Mouse (Mus musculus) MEL (cell line): ENCODE results near the gene Abcc1. TPM values are rescaled to one million over a fixed set of nuclear protein-coding genes. Genes with fewer than 3 reads are reported as not detected.

Source experiments
- DNase-seq: peaks from one replicate; pipeline ENCODE4 v3.0.0; 2011; ENCODE audit warnings: low read depth, low spot score
- H3K27ac ChIP-seq: 2 replicates; pipeline ENCODE4 v1.5.1; 2012; ENCODE audit warnings: low read depth, mild to moderate bottlenecking, control low read depth, low read length, moderate library complexity; ENCODE audit not compliant: control insufficient read depth
- H3K27me3 ChIP-seq, 2 experiments: fragments of 150-350 bp in 1 of 2; sonication (generic) in 1 of 2; 2 replicates each; pipeline ENCODE4 v1.6.1; 2012; ENCODE audit warnings: low read length in 2 of 2, mild to moderate bottlenecking in 2 of 2, improper control_type of control experiment in 1 of 2, moderate library complexity in 1 of 2; ENCODE audit not compliant: insufficient read depth in 2 of 2, control insufficient read depth in 1 of 2
- H3K36me3 ChIP-seq, 2 experiments: 2 replicates each; pipeline ENCODE4 v1.6.1; 2012 to 2014; ENCODE audit warnings: low read length in 2 of 2, improper control_type of control experiment in 1 of 2, inconsistent platforms in 1 of 2, mild to moderate bottlenecking in 1 of 2; ENCODE audit not compliant: insufficient read depth in 2 of 2, control insufficient read depth in 1 of 2
- H3K4me1 ChIP-seq, 2 experiments: fragments of 150-350 bp in 1 of 2; sonication (generic) in 1 of 2; 2 replicates each; pipeline ENCODE4 v1.6.1; 2012; ENCODE audit warnings: low read length in 2 of 2, improper control_type of control experiment in 1 of 2, mild to moderate bottlenecking in 1 of 2; ENCODE audit not compliant: insufficient read depth in 2 of 2, control insufficient read depth in 1 of 2
- H3K4me3 ChIP-seq, 2 experiments: fragments of 150-350 bp in 1 of 2; sonication (generic) in 1 of 2; 2 replicates each; pipeline ENCODE4 v1.5.1; 2012; ENCODE audit warnings: low read depth in 2 of 2, low read length in 2 of 2, mild to moderate bottlenecking in 2 of 2, moderate library complexity in 2 of 2, control low read depth in 1 of 2, improper control_type of control experiment in 1 of 2; ENCODE audit not compliant: control insufficient read depth in 1 of 2, insufficient read depth in 1 of 2
- H3K79me2 ChIP-seq: 2 replicates; pipeline ENCODE4 v1.6.1; 2012; ENCODE audit warnings: mild to moderate bottlenecking, low read length, moderate library complexity; ENCODE audit not compliant: control insufficient read depth, poor library complexity, insufficient read depth
- H3K9ac ChIP-seq: 2 replicates; pipeline ENCODE4 v1.6.1; 2012; ENCODE audit warnings: low read depth, mild to moderate bottlenecking, control low read depth, low read length, moderate library complexity; ENCODE audit not compliant: control insufficient read depth, poor library complexity, severe bottlenecking
- H3K9me3 ChIP-seq: fragments of 150-350 bp; sonication (generic); replicated peaks from 2 replicates; pipeline ENCODE4 v1.6.1; 2012; ENCODE audit warnings: mild to moderate bottlenecking, low read length, improper control_type of control experiment, moderate library complexity; ENCODE audit not compliant: insufficient read depth
- BHLHE40 ChIP-seq: IDR thresholded peaks from 2 replicates; pipeline ENCODE4 v1.6.1; 2012; ENCODE audit warnings: low read depth, mild to moderate bottlenecking, inconsistent platforms, low read length, improper control_type of control experiment, borderline replicate concordance
- CHD2 ChIP-seq: IDR thresholded peaks from 2 replicates; pipeline ENCODE4 v1.6.1; 2011; ENCODE audit warnings: low read length, improper control_type of control experiment
- CTCF ChIP-seq, 3 experiments: IDR thresholded peaks in 2 of 3; conservative IDR thresholded peaks in 1 of 3; 2 replicates each; pipeline ENCODE4 v1.5.1; 2011 to 2012; ENCODE audit warnings: low read length in 3 of 3, low read depth in 2 of 3, mild to moderate bottlenecking in 2 of 3, improper control_type of control experiment in 1 of 3, inconsistent platforms in 1 of 3, mixed read lengths in 1 of 3, moderate library complexity in 1 of 3; ENCODE audit not compliant: control insufficient read depth in 1 of 3, insufficient read depth in 1 of 3, poor library complexity in 1 of 3, severe bottlenecking in 1 of 3
- EP300 ChIP-seq, 2 experiments: IDR thresholded peaks; 2 replicates each; pipeline ENCODE4 v1.6.1; 2011; ENCODE audit warnings: improper control_type of control experiment in 2 of 2, low read length in 2 of 2, low read depth in 1 of 2, mild to moderate bottlenecking in 1 of 2
- ETS1 ChIP-seq: IDR thresholded peaks from 2 replicates; pipeline ENCODE4 v1.6.1; 2012; ENCODE audit warnings: low read depth, mild to moderate bottlenecking, inconsistent platforms, low read length, improper control_type of control experiment, moderate library complexity
- GABPA ChIP-seq: IDR thresholded peaks from 2 replicates; pipeline ENCODE4 v1.6.1; 2012; ENCODE audit warnings: low read depth, mild to moderate bottlenecking, inconsistent platforms, low read length, improper control_type of control experiment, moderate library complexity
- GATA1 ChIP-seq: IDR thresholded peaks from 2 replicates; pipeline ENCODE4 v1.6.1; 2011; ENCODE audit warnings: low read depth, low read length, improper control_type of control experiment
- JUND ChIP-seq: IDR thresholded peaks from 2 replicates; pipeline ENCODE4 v1.6.1; 2011; ENCODE audit warnings: low read depth, mild to moderate bottlenecking, improper control_type of control experiment, low read length
- MAFK ChIP-seq: IDR thresholded peaks from 2 replicates; pipeline ENCODE4 v1.6.1; 2011; ENCODE audit warnings: low read depth, mild to moderate bottlenecking, low read length, improper control_type of control experiment, borderline replicate concordance
- MAX ChIP-seq: IDR thresholded peaks from 2 replicates; pipeline ENCODE4 v1.6.1; 2011; ENCODE audit warnings: low read length, improper control_type of control experiment
- MEF2A ChIP-seq: IDR thresholded peaks from 2 replicates; pipeline ENCODE4 v1.6.1; 2014; ENCODE audit warnings: low read depth, mild to moderate bottlenecking, inconsistent platforms, low read length, improper control_type of control experiment; ENCODE audit not compliant: poor library complexity, insufficient replicate concordance, severe bottlenecking; ENCODE audit errors: extremely low read depth
- MXI1 ChIP-seq: IDR thresholded peaks from 2 replicates; pipeline ENCODE4 v1.6.1; 2011; ENCODE audit warnings: mild to moderate bottlenecking, low read depth, low read length, improper control_type of control experiment
- MYB ChIP-seq: IDR thresholded peaks from 2 replicates; pipeline ENCODE4 v1.6.1; 2011; ENCODE audit warnings: mild to moderate bottlenecking, low read depth, low read length, improper control_type of control experiment
- NELFE ChIP-seq: IDR thresholded peaks from 2 replicates; pipeline ENCODE4 v1.6.1; 2011; ENCODE audit warnings: low read depth, low read length, improper control_type of control experiment
- NRF1 ChIP-seq: IDR thresholded peaks from 2 replicates; pipeline ENCODE4 v1.6.1; 2014; ENCODE audit warnings: low read depth, mild to moderate bottlenecking, inconsistent platforms, low read length, improper control_type of control experiment, moderate library complexity; ENCODE audit not compliant: poor library complexity, insufficient read depth, severe bottlenecking
- POLR2A ChIP-seq, 2 experiments: IDR thresholded peaks; 2 replicates each; pipeline ENCODE4 v1.6.1; 2011 to 2012; ENCODE audit warnings: low read length in 2 of 2, mild to moderate bottlenecking in 2 of 2, control low read depth in 1 of 2, improper control_type of control experiment in 1 of 2, low read depth in 1 of 2, moderate library complexity in 1 of 2; ENCODE audit not compliant: control insufficient read depth in 1 of 2, insufficient read depth in 1 of 2, poor library complexity in 1 of 2
- POLR2AphosphoS5 ChIP-seq: IDR thresholded peaks from 2 replicates; pipeline ENCODE4 v1.6.1; 2012; ENCODE audit warnings: low read depth, borderline replicate concordance, mild to moderate bottlenecking, inconsistent platforms, low read length, moderate library complexity, mixed read lengths
- RCOR1 ChIP-seq: IDR thresholded peaks from 2 replicates; pipeline ENCODE4 v1.6.1; 2012; ENCODE audit warnings: low read depth, mild to moderate bottlenecking, inconsistent platforms, low read length, improper control_type of control experiment
- SIN3A ChIP-seq: IDR thresholded peaks from 2 replicates; pipeline ENCODE4 v1.6.1; 2012; ENCODE audit warnings: low read length, improper control_type of control experiment, inconsistent platforms
- TAL1 ChIP-seq: IDR thresholded peaks from 2 replicates; pipeline ENCODE4 v1.6.1; 2012; ENCODE audit warnings: mild to moderate bottlenecking, inconsistent platforms, low read length, moderate library complexity, mixed read lengths
- TCF12 ChIP-seq: IDR thresholded peaks from 2 replicates; pipeline ENCODE4 v1.6.1; 2014; ENCODE audit warnings: low read depth, mild to moderate bottlenecking, inconsistent platforms, low read length, improper control_type of control experiment, moderate library complexity
- USF2 ChIP-seq, 2 experiments: IDR thresholded peaks; 2 replicates each; pipeline ENCODE4 v1.6.1; 2011 to 2012; ENCODE audit warnings: improper control_type of control experiment in 2 of 2, low read length in 2 of 2, borderline replicate concordance in 1 of 2, inconsistent platforms in 1 of 2, low read depth in 1 of 2, mild to moderate bottlenecking in 1 of 2; ENCODE audit not compliant: insufficient read depth in 1 of 2
- ZMIZ1 ChIP-seq: IDR thresholded peaks from 2 replicates; pipeline ENCODE4 v1.6.1; 2012; ENCODE audit warnings: low read depth, mild to moderate bottlenecking, inconsistent platforms, low read length, improper control_type of control experiment, moderate library complexity
- ZNF384 ChIP-seq: IDR thresholded peaks from 2 replicates; pipeline ENCODE4 v1.6.1; 2012; ENCODE audit warnings: low read depth, mild to moderate bottlenecking, inconsistent platforms, low read length, improper control_type of control experiment
- polyA plus RNA-seq, 2 experiments: library from polyadenylated mRNA; stranded (reverse) in 1 of 2; unstranded in 1 of 2; fragments of >175 nt in 1 of 2; fragments of >200 nt in 1 of 2; gene quantifications; 2 replicates each; pipeline versions ENCODE4 v1.2.1 to v1.2.4; 2012; ENCODE audit warnings: low replicate concordance in 2 of 2, low read depth in 1 of 2; ENCODE audit not compliant: insufficient read length in 2 of 2, insufficient read depth in 1 of 2, missing spikeins in 1 of 2
- total RNA-seq: library from RNA; depleted of rRNA; stranded (reverse); fragments of 300-350 nt; gene quantifications from 2 replicates; pipeline ENCODE4 v1.2.3, GENCODE M21; 2012

Gene Abcc1
- total and polyA plus RNA-seq, 3 experiments: 31.5 to 39.8 (median 34.2) TPM

DNA sequence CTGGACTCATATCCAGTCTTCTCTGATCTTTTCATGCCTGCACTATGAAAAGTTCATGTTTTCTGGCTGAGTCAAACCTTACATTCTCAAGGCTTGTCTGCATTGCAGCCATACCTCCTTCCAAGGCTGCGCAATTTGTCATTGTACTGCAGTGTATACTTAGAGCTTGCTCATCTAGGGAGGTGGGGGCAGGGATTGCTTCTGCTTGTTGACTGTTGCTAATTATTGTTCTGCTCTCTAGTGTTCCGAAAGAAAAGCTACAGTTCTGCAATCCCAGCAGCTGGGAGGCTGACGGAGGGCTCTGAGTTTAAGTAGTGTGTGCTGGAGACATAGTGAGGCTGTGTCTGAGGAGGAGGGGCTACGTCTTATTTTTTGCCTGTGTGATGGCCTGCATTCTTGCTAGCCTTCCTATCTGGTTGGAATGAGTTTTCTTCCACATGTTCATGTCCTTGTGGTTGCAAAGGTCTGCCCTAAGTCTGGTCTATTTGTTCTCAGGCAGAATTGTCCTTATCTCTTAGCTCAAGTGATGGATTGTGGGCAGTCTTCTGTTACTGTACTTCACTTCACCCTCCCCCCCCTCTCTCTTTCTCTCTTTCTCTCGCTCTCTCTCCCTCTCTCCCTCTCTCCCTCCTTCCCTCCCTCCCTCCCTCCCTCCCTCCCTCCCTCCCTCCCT lies 90.2 kb downstream of the Abcc1 start:
- Histone ChIP-seq H3K27me3 (no peaks in the 10 kb centered on the region), H3K9ac (no peak overlapping the region), H3K27ac (no peak overlapping the region), H3K4me3 (no peak overlapping the region), H3K4me1 (peaks cover 0 to 6% of the 10 kb centered on the region in 2 experiments; a peak in 1 of 4 replicates), H3K36me3 (peaks cover 8 to 10% of the 10 kb centered on the region in 2 experiments), H3K9me3 (no peaks in the 10 kb centered on the region), H3K79me2 (no peaks in the 10 kb centered on the region)
- TF ChIP-seq MXI1 (no peak), EP300 (IDR thresholded peaks at IDR 0.05; ENCODE audit: low read depth in 1 of 2, low read length in 2 of 2) (no peak), TCF12 (no peak), MEF2A (no peak), GABPA (no peak), GATA1 (no peak), JUND (no peak), TAL1 (no peak), SIN3A (no peak), BHLHE40 (no peak), NRF1 (no peak), MYB (no peak), POLR2A (IDR thresholded peaks at IDR 0.05; ENCODE audit: control insufficient read depth in 1 of 2, insufficient read depth in 1 of 2, low read depth in 1 of 2, low read length in 2 of 2, poor library complexity in 1 of 2) (no peak), MAX (no peak), MAFK (no peak)
- DNase-seq: peak; percentile 20

DNA sequence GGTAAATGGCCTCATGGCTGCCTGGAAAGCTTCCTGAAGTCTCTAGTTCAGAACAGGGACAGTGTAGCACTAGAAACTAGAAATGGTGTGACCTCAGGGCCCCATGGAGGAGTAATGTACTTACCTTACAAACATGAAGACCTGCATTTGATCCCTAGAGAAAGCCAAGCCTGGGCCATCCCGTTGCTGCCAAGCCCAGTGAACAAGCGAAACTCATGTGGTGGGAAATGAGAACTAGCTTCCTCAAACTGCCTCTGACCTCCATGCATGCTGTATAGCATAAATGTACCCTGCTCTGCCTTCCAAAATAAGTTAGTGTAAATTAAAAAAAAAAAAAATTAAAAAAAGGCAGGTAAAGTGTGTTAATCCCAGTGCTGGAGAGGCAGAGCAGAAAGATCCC lies 101.2 kb downstream of the Abcc1 start:
- H3K79me2 ChIP-seq: no peaks in the 10 kb centered on the region

More for the DNA sequence above, 101.2 kb downstream of the Abcc1 start:
- TF ChIP-seq EP300 (IDR thresholded peaks at IDR 0.05; ENCODE audit: low read depth in 1 of 2, low read length in 2 of 2): no peak
- no peak for TF ChIP-seq ETS1
- TF ChIP-seq CHD2: no peak
- no peak for TF ChIP-seq CTCF (IDR thresholded peaks at IDR 0.05 in 2 of 3, conservative IDR thresholded peaks at IDR 0.05 in 1 of 3; ENCODE audit: control insufficient read depth in 1 of 3, insufficient read depth in 1 of 3, low read depth in 2 of 3, low read length in 3 of 3, poor library complexity in 1 of 3, severe bottlenecking in 1 of 3)
- TF ChIP-seq TAL1: no peak
- TF ChIP-seq MEF2A: no peak
- TF ChIP-seq MXI1: no peak
- no peak for TF ChIP-seq USF2 (IDR thresholded peaks at IDR 0.05; ENCODE audit: borderline replicate concordance in 1 of 2, insufficient read depth in 1 of 2, low read depth in 1 of 2, low read length in 2 of 2)
- no peak for TF ChIP-seq RCOR1
- TF ChIP-seq POLR2A (IDR thresholded peaks at IDR 0.05; ENCODE audit: control insufficient read depth in 1 of 2, insufficient read depth in 1 of 2, low read depth in 1 of 2, low read length in 2 of 2, poor library complexity in 1 of 2): no peak
- TF ChIP-seq ZNF384: no peak
- TF ChIP-seq NELFE: no peak
- TF ChIP-seq POLR2AphosphoS5: no peak
- TF ChIP-seq TCF12: no peak
- TF ChIP-seq ZMIZ1: no peak
- TF ChIP-seq BHLHE40: no peak
- no peak for TF ChIP-seq MAFK
- TF ChIP-seq JUND: no peak
- no peak for TF ChIP-seq NRF1
- Histone ChIP-seq H3K4me1 (no peaks in the 10 kb centered on the region), H3K27ac (no peak overlapping the region), H3K9ac (no peak overlapping the region), H3K9me3 (no peaks in the 10 kb centered on the region), H3K27me3 (no peaks in the 10 kb centered on the region), H3K4me3 (no peak overlapping the region), H3K36me3 (peaks cover 0 to 21% of the 10 kb centered on the region in 2 experiments; a peak in 2 of 4 replicates)
- no peak for DNase-seq
